Mouse (Mus musculus): Measurements from ENCODE around the gene Fsd1. TPM values are rescaled to one million over a fixed set of nuclear protein-coding genes. Genes with fewer than 3 reads are reported as not detected.

Fsd1 gene
- polyA plus RNA-seq, 1 experiment from 2014 or later, result 106 TPM

DNA sequence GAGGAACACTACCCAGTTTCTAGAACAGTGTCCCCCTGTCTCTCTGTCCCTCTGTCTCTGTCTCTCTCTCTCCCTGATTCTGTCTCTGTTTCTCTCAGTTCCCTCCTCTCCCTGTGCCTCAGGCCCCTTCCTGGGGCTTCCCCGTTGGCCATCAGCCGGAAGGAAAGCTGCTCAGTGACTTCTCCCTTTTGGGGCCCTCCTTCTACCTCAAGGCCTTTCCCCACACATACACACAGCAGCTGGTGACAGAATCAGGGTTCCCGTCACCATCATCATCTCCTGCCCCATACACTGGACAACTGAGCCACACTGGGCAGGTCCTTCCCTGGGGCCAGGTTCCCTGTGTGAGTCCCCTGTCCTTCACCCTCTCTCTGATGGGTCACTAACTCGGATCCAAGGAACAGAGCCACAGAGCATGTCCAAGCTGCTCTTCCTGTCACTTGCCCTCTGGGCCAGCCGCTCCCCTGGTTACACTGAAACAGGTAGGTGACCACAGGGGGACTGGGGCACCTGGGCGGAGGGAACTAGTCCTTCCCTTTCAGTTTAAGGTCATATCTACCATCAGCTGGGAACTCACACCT is 33.8 kb upstream of the Fsd1 start, which contains the start of gene Ebi3:
TSS of gene Ebi3 (plus strand) at position 194 of the 581 bp plus-strand sequence.
- no peak for DNase-seq (ENCODE audit: low spot score)
- H3K9ac ChIP-seq (ENCODE audit: low read length), result no peak within 1 kb of the TSS

DNA sequence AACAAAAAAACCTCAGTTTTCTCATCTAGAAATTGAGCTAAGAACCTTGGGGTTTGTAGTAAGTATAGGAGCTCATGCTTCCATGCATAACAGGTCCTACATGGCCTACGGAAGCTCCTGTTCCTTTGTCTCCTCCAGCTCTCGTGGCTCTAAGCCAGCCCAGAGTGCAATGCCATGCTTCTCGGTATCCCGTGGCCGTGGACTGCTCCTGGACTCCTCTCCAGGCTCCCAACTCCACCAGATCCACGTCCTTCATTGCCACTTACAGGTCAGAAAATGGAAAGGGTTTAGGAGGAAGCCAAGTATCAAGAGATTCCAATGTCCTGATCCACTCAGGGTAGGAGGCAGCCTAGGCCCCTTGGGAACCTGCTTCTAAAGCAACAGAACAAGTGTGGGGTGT is 32.6 kb upstream of the Fsd1 start:
- no peak overlapping the region for H3K9ac ChIP-seq (ENCODE audit: low read length)
- ATAC-seq, result no peak
- H3K4me2 ChIP-seq (ENCODE audit: low read length), result no peak overlapping the region
- peaks cover 12% of the 10 kb centered on the region; the same call in 1 of the 2 replicates for H3K4me1 ChIP-seq (ENCODE audit: control insufficient read depth, insufficient read depth, low read length)
- no peak overlapping the region for H3K4me3 ChIP-seq (ENCODE audit: low read depth, low read length)
- WGBS, result 77% methylated on average over 6 of the region's 6 CpGs
- no peaks in the 10 kb centered on the region for H3K27me3 ChIP-seq (replicated peaks; ENCODE audit: control insufficient read depth, insufficient read depth, low read length)
- H3K36me3 ChIP-seq (ENCODE audit: control insufficient read depth, insufficient read depth, low read length), result no peaks in the 10 kb centered on the region
- no peak for DNase-seq (ENCODE audit: low spot score)
- no peak overlapping the region for H3K27ac ChIP-seq (ENCODE audit: low read depth, low read length)
- H3K9me3 ChIP-seq (replicated peaks; ENCODE audit: control insufficient read depth, low read length), result no peaks in the 10 kb centered on the region

More for the DNA sequence above, 33.8 kb upstream of the Fsd1 start, which contains the start of gene Ebi3:
- H3K27me3 ChIP-seq (replicated peaks; ENCODE audit: control insufficient read depth, insufficient read depth, low read length), result no peaks in the 10 kb centered on the region
- no peak for ATAC-seq
- 80% methylated on average over 6 of the region's 6 CpGs for WGBS
- no peaks in the 10 kb centered on the region for H3K9me3 ChIP-seq (replicated peaks; ENCODE audit: control insufficient read depth, low read length)
- no peak within 1 kb of the TSS for H3K27ac ChIP-seq (ENCODE audit: low read depth, low read length)
- H3K36me3 ChIP-seq (ENCODE audit: control insufficient read depth, insufficient read depth, low read length), result no peaks in the 10 kb centered on the region
- H3K4me1 ChIP-seq (ENCODE audit: control insufficient read depth, insufficient read depth, low read length), result peaks cover 9% of the 10 kb centered on the region; the same call in 1 of the 2 replicates
- no peak within 1 kb of the TSS for H3K4me3 ChIP-seq (ENCODE audit: low read depth, low read length)
- no peak within 1 kb of the TSS for H3K4me2 ChIP-seq (ENCODE audit: low read length)

DNA sequence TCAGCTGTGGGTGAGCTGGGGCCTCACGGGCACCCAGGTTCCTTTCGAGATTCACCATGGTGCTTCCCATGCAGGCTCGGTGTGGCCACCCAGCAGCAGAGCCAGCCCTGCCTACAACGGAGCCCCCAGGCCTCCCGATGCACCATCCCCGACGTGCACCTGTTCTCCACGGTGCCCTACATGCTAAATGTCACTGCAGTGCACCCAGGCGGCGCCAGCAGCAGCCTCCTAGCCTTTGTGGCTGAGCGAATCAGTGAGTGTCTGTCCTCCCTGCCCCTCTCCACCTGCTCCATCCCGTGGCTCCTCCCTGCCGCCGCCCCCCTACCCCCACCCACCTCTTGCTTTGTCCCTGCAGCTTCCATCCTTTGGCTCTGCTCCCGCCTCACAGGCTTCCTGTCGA is 32.1 kb upstream of the Fsd1 start:
- DNase-seq (ENCODE audit: low spot score) (no peak), ATAC-seq (no peak)
- Histone ChIP-seq H3K4me3 (ENCODE audit: low read depth, low read length) (no peak overlapping the region), H3K27me3 (replicated peaks; ENCODE audit: control insufficient read depth, insufficient read depth, low read length) (no peaks in the 10 kb centered on the region), H3K9ac (ENCODE audit: low read length) (no peak overlapping the region), H3K9me3 (replicated peaks; ENCODE audit: control insufficient read depth, low read length) (no peaks in the 10 kb centered on the region), H3K36me3 (ENCODE audit: control insufficient read depth, insufficient read depth, low read length) (no peaks in the 10 kb centered on the region), H3K4me1 (ENCODE audit: control insufficient read depth, insufficient read depth, low read length) (peaks cover 12% of the 10 kb centered on the region; the same call in 1 of the 2 replicates), H3K27ac (ENCODE audit: low read depth, low read length) (no peak overlapping the region), H3K4me2 (ENCODE audit: low read length) (no peak overlapping the region)
- WGBS, result 40% methylated on average over 16 of the region's 16 CpGs

DNA sequence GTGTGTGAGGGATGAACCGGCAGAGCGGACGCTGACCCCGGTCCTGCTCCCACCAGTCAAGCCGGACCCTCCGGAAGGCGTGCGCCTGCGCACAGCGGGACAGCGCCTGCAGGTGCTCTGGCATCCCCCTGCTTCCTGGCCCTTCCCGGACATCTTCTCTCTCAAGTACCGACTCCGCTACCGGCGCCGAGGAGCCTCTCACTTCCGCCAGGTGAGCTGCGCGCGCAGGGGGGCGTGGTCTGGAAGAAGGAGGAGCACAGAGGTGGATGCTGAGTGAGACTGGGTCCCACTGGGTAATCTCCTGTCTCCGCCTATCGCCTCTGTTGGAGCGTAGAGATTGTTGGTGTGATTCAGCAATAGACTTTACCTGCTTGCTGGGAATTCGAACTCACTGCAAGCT is 30.2 kb upstream of the Fsd1 start:
- DNase-seq (ENCODE audit: low spot score) (peak; percentile 80), ATAC-seq (peak; percentile 24; the same call in 1 of the 2 replicates)
- under 1% methylated on average over 26 of the region's 26 CpGs for WGBS
- Histone ChIP-seq H3K36me3 (ENCODE audit: control insufficient read depth, insufficient read depth, low read length) (peaks cover 4% of the 10 kb centered on the region; the same call in 1 of the 2 replicates), H3K27ac (ENCODE audit: low read depth, low read length) (no peak overlapping the region; the same call in 1 of the 2 replicates), H3K27me3 (replicated peaks; ENCODE audit: control insufficient read depth, insufficient read depth, low read length) (no peaks in the 10 kb centered on the region), H3K9ac (ENCODE audit: low read length) (peak overlapping the region; percentile 65), H3K4me2 (ENCODE audit: low read length) (peak overlapping the region; percentile 72), H3K4me1 (ENCODE audit: control insufficient read depth, insufficient read depth, low read length) (peaks cover 17% of the 10 kb centered on the region), H3K9me3 (replicated peaks; ENCODE audit: control insufficient read depth, low read length) (no peaks in the 10 kb centered on the region), H3K4me3 (ENCODE audit: low read depth, low read length) (peak overlapping the region; percentile 44)

DNA sequence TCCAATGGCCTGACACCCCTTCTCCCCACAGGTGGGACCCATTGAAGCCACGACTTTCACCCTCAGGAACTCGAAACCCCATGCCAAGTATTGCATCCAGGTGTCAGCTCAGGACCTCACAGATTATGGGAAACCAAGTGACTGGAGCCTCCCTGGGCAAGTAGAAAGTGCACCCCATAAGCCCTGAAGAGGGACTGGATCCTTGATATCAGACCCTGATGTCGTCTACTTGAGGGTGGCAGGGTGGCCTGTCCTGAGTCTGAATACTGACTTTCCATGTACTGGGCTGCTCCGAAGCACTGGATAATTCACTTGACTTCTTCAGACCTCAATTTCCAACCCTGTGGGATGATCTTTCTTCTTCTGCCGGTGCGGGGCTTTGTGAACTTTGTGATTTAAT is 29.7 kb upstream of the Fsd1 start:
- no peak for DNase-seq (ENCODE audit: low spot score)
- Histone ChIP-seq H3K36me3 (ENCODE audit: control insufficient read depth, insufficient read depth, low read length) (peaks cover 7% of the 10 kb centered on the region), H3K4me3 (ENCODE audit: low read depth, low read length) (peak overlapping the region; percentile 44), H3K4me2 (ENCODE audit: low read length) (peak overlapping the region; percentile 72), H3K27ac (ENCODE audit: low read depth, low read length) (no peak overlapping the region; the same call in 1 of the 2 replicates), H3K9me3 (replicated peaks; ENCODE audit: control insufficient read depth, low read length) (no peaks in the 10 kb centered on the region), H3K4me1 (ENCODE audit: control insufficient read depth, insufficient read depth, low read length) (peaks cover 17% of the 10 kb centered on the region), H3K27me3 (replicated peaks; ENCODE audit: control insufficient read depth, insufficient read depth, low read length) (no peaks in the 10 kb centered on the region), H3K9ac (ENCODE audit: low read length) (peak overlapping the region; percentile 65)
- 38% methylated on average over 6 of the region's 6 CpGs for WGBS
- ATAC-seq, result no peak

DNA sequence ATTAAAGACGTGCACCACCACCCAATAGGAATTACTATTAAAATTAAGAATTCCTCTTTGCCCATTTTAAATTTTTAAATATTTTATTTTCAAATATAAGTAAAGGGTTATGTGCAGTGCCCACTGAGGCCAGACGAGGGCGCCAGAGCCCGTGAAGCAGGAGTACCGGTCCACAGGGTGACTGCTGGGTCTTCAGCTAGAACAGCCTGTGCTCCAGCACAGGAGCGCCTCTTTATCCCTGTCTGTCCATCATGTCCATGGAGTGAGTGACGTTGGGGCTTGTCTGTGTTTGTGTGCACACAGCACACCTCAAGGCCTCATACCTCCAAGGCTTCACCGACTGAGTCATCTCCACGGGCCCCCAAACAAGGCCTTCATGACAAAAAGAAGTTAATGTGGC is 29.1 kb upstream of the Fsd1 start:
- peak; percentile 18; the same call in 1 of the 2 replicates for ATAC-seq
- Histone ChIP-seq H3K4me1 (ENCODE audit: control insufficient read depth, insufficient read depth, low read length) (peaks cover 17% of the 10 kb centered on the region), H3K36me3 (ENCODE audit: control insufficient read depth, insufficient read depth, low read length) (peaks cover 13% of the 10 kb centered on the region), H3K27ac (ENCODE audit: low read depth, low read length) (no peak overlapping the region), H3K4me3 (ENCODE audit: low read depth, low read length) (no peak overlapping the region), H3K27me3 (replicated peaks; ENCODE audit: control insufficient read depth, insufficient read depth, low read length) (no peaks in the 10 kb centered on the region), H3K4me2 (ENCODE audit: low read length) (peak overlapping the region; percentile 72; the same call in 1 of the 2 replicates), H3K9ac (ENCODE audit: low read length) (no peak overlapping the region), H3K9me3 (replicated peaks; ENCODE audit: control insufficient read depth, low read length) (no peaks in the 10 kb centered on the region)
- 13% methylated on average over 9 of the region's 9 CpGs for WGBS
- DNase-seq (ENCODE audit: low spot score), result peak; percentile 82

DNA sequence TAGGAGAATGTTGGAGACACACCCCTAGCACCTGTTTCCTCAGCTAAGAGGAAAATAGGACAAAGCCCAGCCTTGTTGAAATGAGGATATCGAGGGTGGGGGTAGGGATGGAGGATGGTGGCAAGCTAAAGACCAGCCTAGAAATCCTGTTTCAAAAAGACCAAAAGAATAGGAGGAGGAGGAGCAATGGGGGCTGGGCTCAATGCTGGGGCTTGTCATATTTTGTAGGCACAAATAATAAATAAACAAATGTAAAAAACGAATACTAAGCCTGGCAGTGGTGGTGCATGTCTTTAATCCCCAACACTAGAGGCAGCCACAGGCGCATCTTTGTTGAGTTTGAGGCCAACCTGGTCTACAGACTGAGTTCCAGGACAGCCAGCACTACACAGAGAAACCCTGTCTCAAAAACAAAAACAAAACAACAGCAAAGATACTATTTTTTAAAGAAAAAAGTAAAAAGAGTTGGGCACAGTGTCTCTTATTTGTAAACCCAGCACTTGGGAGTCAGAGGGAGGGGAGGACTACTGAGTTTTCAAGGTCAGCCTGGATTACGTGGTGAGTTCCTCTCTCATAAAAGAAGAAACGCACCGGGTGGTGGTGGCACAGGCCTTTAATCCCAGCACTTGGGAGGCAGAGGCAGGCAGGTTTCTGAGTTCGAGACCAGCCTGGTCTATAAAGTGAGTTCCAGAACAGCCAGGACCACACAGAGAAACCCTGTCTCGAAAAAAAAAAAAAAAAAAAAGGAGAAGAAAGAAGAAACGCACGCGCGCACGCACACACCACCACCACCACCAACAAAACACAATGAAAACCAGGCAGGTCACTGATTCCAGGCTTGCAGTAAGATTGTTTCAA is 28.4 kb upstream of the Fsd1 start:
- H3K36me3 ChIP-seq (ENCODE audit: control insufficient read depth, insufficient read depth, low read length), result peaks cover 16% of the 10 kb centered on the region
- H3K27me3 ChIP-seq (replicated peaks; ENCODE audit: control insufficient read depth, insufficient read depth, low read length), result no peaks in the 10 kb centered on the region
- H3K4me3 ChIP-seq (ENCODE audit: low read depth, low read length), result peak overlapping the region; percentile 51
- 83% methylated on average over 13 of the region's 13 CpGs for WGBS
- no peak for ATAC-seq
- H3K9ac ChIP-seq (ENCODE audit: low read length), result peak overlapping the region; percentile 62
- peaks cover 17% of the 10 kb centered on the region for H3K4me1 ChIP-seq (ENCODE audit: control insufficient read depth, insufficient read depth, low read length)
- H3K4me2 ChIP-seq (ENCODE audit: low read length), result peak overlapping the region; percentile 64
- DNase-seq (ENCODE audit: low spot score), result no peak
- peak overlapping the region; percentile 93; the same call in 1 of the 2 replicates for H3K27ac ChIP-seq (ENCODE audit: low read depth, low read length)
- H3K9me3 ChIP-seq (replicated peaks; ENCODE audit: control insufficient read depth, low read length), result no peaks in the 10 kb centered on the region

DNA sequence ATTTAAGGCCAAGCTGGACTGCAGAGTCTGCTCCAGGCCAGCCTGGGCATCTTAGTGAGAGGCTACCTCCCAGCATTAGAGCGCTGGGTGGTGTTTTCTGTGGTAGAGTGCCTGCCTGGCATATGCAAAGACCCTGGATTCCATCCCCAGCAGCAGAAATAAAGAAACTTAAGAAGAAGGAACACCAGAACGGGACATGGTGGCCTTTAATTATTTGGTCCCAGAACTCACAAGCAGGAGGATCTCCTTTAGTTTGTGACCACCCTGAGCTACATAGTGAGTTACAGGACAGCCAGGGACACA is 27.8 kb upstream of the Fsd1 start:
- H3K9me3 ChIP-seq (replicated peaks; ENCODE audit: control insufficient read depth, low read length), result no peaks in the 10 kb centered on the region
- H3K4me1 ChIP-seq (ENCODE audit: control insufficient read depth, insufficient read depth, low read length), result peaks cover 17% of the 10 kb centered on the region
- 26% methylated on average over 2 of the region's 2 CpGs for WGBS
- peak overlapping the region; percentile 51 for H3K4me3 ChIP-seq (ENCODE audit: low read depth, low read length)
- no peak for ATAC-seq
- H3K36me3 ChIP-seq (ENCODE audit: control insufficient read depth, insufficient read depth, low read length), result peaks cover 16% of the 10 kb centered on the region
- no peaks in the 10 kb centered on the region for H3K27me3 ChIP-seq (replicated peaks; ENCODE audit: control insufficient read depth, insufficient read depth, low read length)
- peak overlapping the region; percentile 62 for H3K9ac ChIP-seq (ENCODE audit: low read length)
- H3K27ac ChIP-seq (ENCODE audit: low read depth, low read length), result peak overlapping the region; percentile 93
- no peak for DNase-seq (ENCODE audit: low spot score)
- H3K4me2 ChIP-seq (ENCODE audit: low read length), result peak overlapping the region; percentile 64
